Mouse (Mus musculus): ENCODE results near the gene Pcif1.

GRCm38 (mm10) chr2:164834531-164834930 lies 44.6 kb upstream of the Pcif1 start:
- TF ChIP-seq CTCF (IDR thresholded peaks at IDR 0.05; ENCODE audit: extremely low read depth, insufficient read depth, low read length) (0 out of 2 replicates have a peak, but pooled peaks have one; percentile 1), POLR2A (IDR thresholded peaks at IDR 0.05; ENCODE audit: extremely low read depth, insufficient read depth, low read length) (0 out of 2 replicates have a peak, but pooled peaks have one; percentile 15)

All from cortical plate, adult 2 months (tissue).